Mouse (Mus musculus): ENCODE measurements at regions not wholly inside any gene's neighbourhood (a gene's known extent, or its start where the extent isn't known, plus 50 kb on each side); places are given as distances from the start of the nearest gene placed in this dataset.

DNA sequence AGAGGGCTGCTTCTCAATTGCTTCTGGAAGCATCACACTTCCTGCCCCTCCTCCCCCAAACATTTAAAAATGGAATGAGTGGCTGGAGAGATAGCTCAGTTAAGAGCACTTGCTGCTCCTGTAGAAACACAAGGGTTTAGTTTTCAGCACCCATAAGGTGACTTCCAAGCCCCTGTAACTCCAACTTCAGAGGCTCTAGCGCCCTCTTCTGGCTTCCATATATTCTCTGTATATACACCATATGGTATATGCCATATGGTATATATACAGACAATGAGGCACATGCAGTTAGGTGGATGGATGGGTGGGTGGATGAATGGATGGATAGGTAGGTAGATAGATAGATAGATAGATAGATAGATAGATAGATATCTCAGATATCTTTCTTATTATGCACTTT is 483.2 kb upstream of the Nox3 start:
- no peak overlapping the region for H3K4me2 ChIP-seq (replicated peaks; ENCODE audit: low read depth)
- H3K27me3 ChIP-seq (ENCODE audit: control insufficient read depth, insufficient read depth, low read length) = no peaks in the 10 kb centered on the region
- H3K27ac ChIP-seq (replicated peaks) = no peak overlapping the region
- 48% methylated on average over 1 of the region's 1 CpGs for WGBS
- no peak overlapping the region for H3K9ac ChIP-seq (ENCODE audit: low read length)
- DNase-seq (ENCODE audit: low spot score) (no peak), ATAC-seq (ENCODE audit: low FRiP score, low TSS enrichment) (no peak)
- no peak overlapping the region for H3K4me3 ChIP-seq (ENCODE audit: low read depth, low read length)
- H3K36me3 ChIP-seq (ENCODE audit: control insufficient read depth, insufficient read depth, low read length) = no peaks in the 10 kb centered on the region
- TF ChIP-seq EP300 (optimal IDR thresholded peaks at IDR 0.05) (no peak), CTCF (IDR thresholded peaks at IDR 0.05; ENCODE audit: low read depth) (peak; percentile 12; the same call in 1 of the 2 replicates)
- no peaks in the 10 kb centered on the region for H3K4me1 ChIP-seq (replicated peaks; ENCODE audit: control insufficient read depth, insufficient read depth)
- no peaks in the 10 kb centered on the region for H3K9me3 ChIP-seq (ENCODE audit: control insufficient read depth, low read length)

DNA sequence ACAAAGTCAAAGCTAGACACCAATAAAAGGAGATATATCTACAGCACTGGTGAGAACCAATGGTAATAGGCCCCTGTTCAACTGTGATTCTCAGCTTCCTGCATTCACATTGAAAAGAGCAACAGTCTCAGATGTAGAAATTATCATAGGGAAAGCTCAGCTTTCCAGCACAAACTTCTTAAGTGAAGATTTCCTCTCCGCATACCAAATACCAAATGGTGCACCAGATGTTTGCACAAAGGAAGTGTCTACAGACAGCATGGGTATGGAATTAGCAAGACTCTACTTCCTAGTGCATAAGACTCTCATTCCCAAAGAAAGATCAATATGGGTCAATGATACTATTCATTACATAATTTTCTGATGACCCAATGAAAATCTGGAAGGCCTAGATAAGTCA is 486.0 kb upstream of the Nox3 start:
- ATAC-seq (ENCODE audit: low FRiP score, low TSS enrichment) = no peak

DNA sequence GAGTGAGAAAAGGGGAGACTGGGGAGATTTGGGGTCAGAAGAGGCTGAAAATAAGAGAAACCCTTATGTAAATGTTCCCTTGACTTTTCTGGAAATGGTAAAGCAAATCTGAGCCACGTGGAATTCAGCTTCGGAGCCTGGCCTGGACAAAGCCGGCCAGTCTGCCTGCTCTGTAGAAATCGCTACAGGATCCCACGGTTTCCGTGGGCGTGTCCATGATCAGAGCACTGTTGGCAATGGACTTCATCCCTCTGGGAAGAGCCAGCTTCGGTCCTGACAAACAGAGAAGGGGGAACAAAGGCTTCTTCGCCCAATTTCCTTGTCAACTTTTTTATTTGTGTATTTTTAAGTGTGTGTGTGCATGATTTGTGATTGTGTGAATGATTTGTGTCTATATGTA is 490.7 kb upstream of the Nox3 start:
- DNase-seq (ENCODE audit: low spot score) (no peak), ATAC-seq (ENCODE audit: low FRiP score, low TSS enrichment) (no peak)
- Histone ChIP-seq H3K27me3 (ENCODE audit: control insufficient read depth, insufficient read depth, low read length) (no peaks in the 10 kb centered on the region), H3K36me3 (ENCODE audit: control insufficient read depth, insufficient read depth, low read length) (no peaks in the 10 kb centered on the region), H3K9ac (ENCODE audit: low read length) (no peak overlapping the region), H3K4me2 (replicated peaks; ENCODE audit: low read depth) (no peak overlapping the region), H3K4me3 (ENCODE audit: low read depth, low read length) (no peak overlapping the region), H3K27ac (replicated peaks) (no peak overlapping the region), H3K9me3 (ENCODE audit: control insufficient read depth, low read length) (no peaks in the 10 kb centered on the region), H3K4me1 (replicated peaks; ENCODE audit: control insufficient read depth, insufficient read depth) (no peaks in the 10 kb centered on the region)
- no peak for TF ChIP-seq EP300 (optimal IDR thresholded peaks at IDR 0.05)
- no peak for TF ChIP-seq CTCF (IDR thresholded peaks at IDR 0.05; ENCODE audit: low read depth)
- WGBS = 51% methylated on average over 9 of the region's 9 CpGs

More for the DNA sequence above, 486.0 kb upstream of the Nox3 start:
- Histone ChIP-seq H3K27ac (replicated peaks) (no peak overlapping the region), H3K4me3 (ENCODE audit: low read depth, low read length) (no peak overlapping the region), H3K9ac (ENCODE audit: low read length) (no peak overlapping the region), H3K27me3 (ENCODE audit: control insufficient read depth, insufficient read depth, low read length) (no peaks in the 10 kb centered on the region), H3K9me3 (ENCODE audit: control insufficient read depth, low read length) (no peaks in the 10 kb centered on the region), H3K36me3 (ENCODE audit: control insufficient read depth, insufficient read depth, low read length) (no peaks in the 10 kb centered on the region), H3K4me1 (replicated peaks; ENCODE audit: control insufficient read depth, insufficient read depth) (no peaks in the 10 kb centered on the region), H3K4me2 (replicated peaks; ENCODE audit: low read depth) (no peak overlapping the region)
- no peak for DNase-seq (ENCODE audit: low spot score)
- no peak for TF ChIP-seq CTCF (IDR thresholded peaks at IDR 0.05; ENCODE audit: low read depth)
- TF ChIP-seq EP300 (optimal IDR thresholded peaks at IDR 0.05) = no peak
- 95% methylated on average over 1 of the region's 1 CpGs for WGBS

DNA sequence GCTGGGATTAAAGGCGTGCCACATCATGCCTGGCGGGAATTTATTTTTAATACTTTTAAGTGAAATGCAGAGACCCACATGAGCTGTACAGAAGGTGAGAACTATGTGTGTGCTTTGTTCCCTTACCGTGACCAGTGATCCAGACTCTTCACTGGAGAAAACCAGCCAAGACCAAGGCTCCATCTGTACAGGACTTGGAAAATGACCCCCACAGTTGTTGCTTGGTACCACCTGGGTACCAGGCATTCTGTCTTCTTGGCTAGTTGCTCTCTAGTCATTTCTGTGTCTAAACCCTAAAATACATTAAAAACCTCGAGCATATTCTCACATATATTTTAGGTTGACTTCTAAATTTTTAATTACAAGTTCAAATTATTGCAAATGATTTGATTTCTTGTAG is 491.5 kb upstream of the Nox3 start:
- no peak for TF ChIP-seq EP300 (optimal IDR thresholded peaks at IDR 0.05)
- TF ChIP-seq CTCF (IDR thresholded peaks at IDR 0.05; ENCODE audit: low read depth) = no peak
- WGBS = 89% methylated on average over 4 of the region's 4 CpGs
- Histone ChIP-seq H3K9ac (ENCODE audit: low read length) (no peak overlapping the region), H3K36me3 (ENCODE audit: control insufficient read depth, insufficient read depth, low read length) (no peaks in the 10 kb centered on the region), H3K4me3 (ENCODE audit: low read depth, low read length) (no peak overlapping the region), H3K27me3 (ENCODE audit: control insufficient read depth, insufficient read depth, low read length) (no peaks in the 10 kb centered on the region), H3K4me1 (replicated peaks; ENCODE audit: control insufficient read depth, insufficient read depth) (no peaks in the 10 kb centered on the region), H3K4me2 (replicated peaks; ENCODE audit: low read depth) (no peak overlapping the region), H3K9me3 (ENCODE audit: control insufficient read depth, low read length) (no peaks in the 10 kb centered on the region), H3K27ac (replicated peaks) (no peak overlapping the region)
- DNase-seq (ENCODE audit: low spot score) = no peak
- ATAC-seq (ENCODE audit: low FRiP score, low TSS enrichment) = no peak

DNA sequence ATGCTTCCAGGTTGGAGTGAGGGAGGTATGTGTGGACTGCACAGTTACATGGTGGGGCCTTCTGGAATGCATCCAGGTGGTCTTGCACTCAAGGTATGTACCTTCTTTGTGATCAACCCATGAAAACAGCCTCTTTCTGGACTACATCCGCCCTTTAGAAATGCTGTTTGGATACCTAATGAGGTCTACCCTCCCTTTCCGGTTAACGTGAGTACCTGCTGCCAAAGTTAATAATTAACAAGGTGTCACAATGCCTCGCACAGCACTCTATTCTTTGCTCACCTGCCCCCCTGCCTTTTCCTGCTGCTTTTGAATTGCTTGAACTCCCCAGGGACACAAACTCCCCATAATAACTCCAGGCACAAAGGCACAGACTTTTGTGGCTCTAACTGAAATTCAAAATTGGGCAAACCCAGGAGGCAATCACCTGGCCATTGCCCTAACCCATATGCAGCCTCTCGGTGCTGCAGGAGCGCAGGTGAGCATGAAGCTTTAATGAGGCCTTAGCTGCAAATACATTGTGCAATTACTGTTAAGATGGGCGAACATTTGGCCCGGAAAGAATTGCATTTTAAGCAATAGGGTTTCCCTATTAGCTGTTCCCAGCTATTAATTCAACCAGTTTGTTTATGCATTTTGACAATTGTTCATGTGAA is 500.9 kb upstream of the Nox3 start:
- Histone ChIP-seq H3K9ac (ENCODE audit: low read length) (no peak overlapping the region), H3K4me2 (replicated peaks; ENCODE audit: low read depth) (no peak overlapping the region), H3K9me3 (ENCODE audit: control insufficient read depth, low read length) (no peaks in the 10 kb centered on the region), H3K36me3 (ENCODE audit: control insufficient read depth, insufficient read depth, low read length) (no peaks in the 10 kb centered on the region), H3K4me1 (replicated peaks; ENCODE audit: control insufficient read depth, insufficient read depth) (no peaks in the 10 kb centered on the region), H3K27ac (replicated peaks) (no peak overlapping the region), H3K27me3 (ENCODE audit: control insufficient read depth, insufficient read depth, low read length) (no peaks in the 10 kb centered on the region), H3K4me3 (ENCODE audit: low read depth, low read length) (no peak overlapping the region)
- WGBS = 56% methylated on average over 8 of the region's 8 CpGs
- TF ChIP-seq EP300 (optimal IDR thresholded peaks at IDR 0.05) (no peak), CTCF (IDR thresholded peaks at IDR 0.05; ENCODE audit: low read depth) (no peak)
- ATAC-seq (ENCODE audit: low FRiP score, low TSS enrichment) (peak; percentile 94), DNase-seq (ENCODE audit: low spot score) (peak; percentile 49)

DNA sequence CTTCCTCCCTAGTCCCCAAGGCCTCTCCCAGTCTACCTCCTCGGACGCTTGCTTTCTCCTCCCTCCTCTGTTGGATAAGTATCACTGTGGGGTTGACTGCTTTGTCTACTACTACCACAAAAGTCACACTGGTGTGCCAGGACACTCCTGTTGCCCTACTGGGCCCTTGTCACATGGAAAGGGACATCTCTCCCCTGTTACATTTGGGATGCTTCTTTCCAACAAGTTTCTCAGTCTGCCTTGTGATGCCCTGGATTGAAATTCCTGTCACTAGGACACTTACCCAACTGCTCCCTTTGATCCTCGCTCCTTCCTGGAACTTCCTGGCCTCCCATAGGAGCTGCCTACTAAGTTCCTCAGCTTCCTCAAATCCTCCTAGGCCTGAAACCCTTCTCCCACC is 501.9 kb upstream of the Nox3 start:
- Histone ChIP-seq H3K36me3 (ENCODE audit: control insufficient read depth, insufficient read depth, low read length) (no peaks in the 10 kb centered on the region), H3K27ac (replicated peaks) (no peak overlapping the region), H3K9ac (ENCODE audit: low read length) (no peak overlapping the region), H3K27me3 (ENCODE audit: control insufficient read depth, insufficient read depth, low read length) (no peaks in the 10 kb centered on the region), H3K4me3 (ENCODE audit: low read depth, low read length) (no peak overlapping the region), H3K4me2 (replicated peaks; ENCODE audit: low read depth) (no peak overlapping the region), H3K4me1 (replicated peaks; ENCODE audit: control insufficient read depth, insufficient read depth) (no peaks in the 10 kb centered on the region), H3K9me3 (ENCODE audit: control insufficient read depth, low read length) (no peaks in the 10 kb centered on the region)
- DNase-seq (ENCODE audit: low spot score) (no peak), ATAC-seq (ENCODE audit: low FRiP score, low TSS enrichment) (no peak)
- TF ChIP-seq EP300 (optimal IDR thresholded peaks at IDR 0.05) (no peak), CTCF (IDR thresholded peaks at IDR 0.05; ENCODE audit: low read depth) (no peak)
- 84% methylated on average over 3 of the region's 3 CpGs for WGBS
